ENCODE assay signal across 20 mouse cellular contexts in the genomic region with DNA sequence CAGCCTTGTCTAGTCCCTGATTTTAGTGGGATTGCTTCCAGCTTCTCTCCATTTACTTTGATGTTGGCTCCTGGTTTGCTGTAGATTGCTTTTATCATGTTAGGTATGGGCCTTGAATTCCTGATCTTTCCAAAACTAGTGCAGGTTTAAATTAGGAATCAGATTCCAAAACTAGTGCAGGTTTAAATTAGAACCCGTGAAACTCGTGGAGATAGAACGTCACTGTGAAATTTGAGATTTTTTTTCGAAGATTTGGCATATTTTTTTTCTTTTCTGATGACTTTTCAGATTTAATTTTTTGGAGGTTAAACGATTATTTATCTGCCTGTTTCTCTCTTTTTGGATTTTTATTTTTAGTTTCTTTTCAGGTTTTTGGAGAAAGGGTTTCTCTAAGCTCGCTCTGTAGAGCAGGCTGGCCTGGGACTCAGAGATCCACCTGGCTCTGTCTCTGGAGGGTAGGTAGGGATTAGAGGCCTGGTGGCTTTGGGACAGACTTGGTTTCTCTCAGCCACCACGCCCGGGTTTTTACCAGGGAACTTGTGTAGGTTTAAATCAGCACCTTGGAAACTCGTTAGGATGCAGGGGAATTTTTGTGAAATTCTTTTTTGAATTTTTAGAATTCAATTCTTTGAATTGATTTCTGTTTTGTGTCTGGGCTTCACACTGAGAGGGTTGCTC. TPM values are rescaled to one million over a fixed set of nuclear protein-coding genes. Genes with fewer than 3 reads are reported as not detected.
DNase-seq lines count a peak whose midpoint lies in the region; TF ChIP-seq lines count a peak whose summit lies in the region.
"Not testable (repeated sequence)": the region's sequence is repeated elsewhere in the genome, so short reads cannot be mapped to it uniquely, and the experiment has no call there.
"Had no signal": no experiment of that assay in that cellular context is flagged by ENCODE, and none has a peak within 500 bp of the region (broad histone marks: within the 10 kb centered on the region; RNA-seq: fewer than 3 reads in every experiment).

No protein-coding gene starts in this region.

- not testable (repeated sequence) for TF ChIP-seq CTCF in kidney, adult 2 months (conservative IDR thresholded peaks at IDR 0.05; ENCODE audit: insufficient read depth, insufficient read length, low read depth, low read length); lung, adult 2 months (IDR thresholded peaks at IDR 0.05; ENCODE audit: insufficient read depth, low read length); thymus, adult 2 months (IDR thresholded peaks at IDR 0.05; ENCODE audit: borderline replicate concordance, control insufficient read depth, extremely low read depth, insufficient read depth, low read length, poor library complexity)

- not testable (repeated sequence) for H3K4me3 ChIP-seq in kidney, adult 2 months (ENCODE audit: insufficient read depth, low read depth, low read length); lung, adult 2 months (replicated peaks; ENCODE audit: extremely low read depth, low read depth, low read length); thymus, adult 2 months (ENCODE audit: control insufficient read depth, insufficient read depth, low read length)

- not testable (repeated sequence) for TF ChIP-seq POLR2A in kidney, adult 2 months (IDR thresholded peaks at IDR 0.05; ENCODE audit: low read depth, low read length); lung, adult 2 months (IDR thresholded peaks at IDR 0.05; ENCODE audit: borderline replicate concordance, extremely low read depth, low read depth, low read length); thymus, adult 2 months (IDR thresholded peaks at IDR 0.05; ENCODE audit: control insufficient read depth, extremely low read depth, insufficient read depth, low read length, poor library complexity)

- 80% methylated on average over 9 of the region's 9 CpGs for WGBS in kidney, adult 2 months
- 64% methylated on average over 3 of the region's 9 CpGs for whole genome bisulfite sequencing in lung, adult 2 months
- 89% methylated on average over 9 of the region's 9 CpGs for WGBS in thymus, adult 2 months

- not testable (repeated sequence) for H3K27me3 ChIP-seq in kidney, adult 2 months (replicated peaks; ENCODE audit: control insufficient read depth, insufficient read depth, low read length); thymus, adult 2 months (ENCODE audit: control insufficient read depth, insufficient read depth, low read length)

- DNase-seq in 416B (ENCODE audit: low read depth) (peak; percentile 21), R1 (ENCODE audit: low read depth, low spot score) (peak; percentile 89)
- peak; percentile 27 to 29 for DNase-seq in cerebellum, adult 18-20 months
- peak; percentile 2 to 15 for DNase-seq in gastrocnemius, adult 8-10 months (ENCODE audit: low spot score in 2 of 2)
- DNase-seq in kidney, adult 2 months, result peak; percentile 18
- DNase-seq in lung, adult 2 months, result peak; percentile 22
- peak; percentile 22 to 29 for DNase-seq in right cerebral cortex, postnatal 10 days (ENCODE audit: low spot score in 2 of 2)
- DNase-seq in thymus, adult 2 months, result peak; percentile 44

- H3K36me3 ChIP-seq in kidney, adult 2 months (ENCODE audit: control insufficient read depth, insufficient read depth, low read length); thymus, adult 2 months (ENCODE audit: control insufficient read depth, insufficient read depth, low read length): not testable (repeated sequence)

- not testable (repeated sequence) for H3K4me1 ChIP-seq in kidney, adult 2 months (ENCODE audit: control insufficient read depth, insufficient read depth, low read length); lung, adult 2 months (ENCODE audit: control insufficient read depth, insufficient read depth, low read length); thymus, adult 2 months (replicated peaks; ENCODE audit: control insufficient read depth, insufficient read depth, low read length)

- H3K27ac ChIP-seq in kidney, adult 2 months (ENCODE audit: insufficient read depth, low read depth, low read length); thymus, adult 2 months (ENCODE audit: control insufficient read depth, insufficient read depth, low read length): not testable (repeated sequence)

RNA-seq across cellular contexts. Expression of gene Gm21860, which starts 20.8 kb away (rescaled TPM):
- not detected for total RNA-seq in gastrocnemius, adult 8-10 months (2022)
- not detected in 2 replicates for polyA plus RNA-seq in kidney, adult 2 months (2012; rRNA removed)
- not detected in 2 replicates for polyA plus RNA-seq in lung, adult 2 months (2012; rRNA removed)
- not detected in 2 replicates for polyA plus RNA-seq in thymus, adult 2 months (2012; rRNA removed)
- total RNA-seq: gastrocnemius, adult 18-20 months; heart, postnatal 10 days; left cerebral cortex, adult 18-20 months; monocyte, adult 5-6 weeks had no signal
- polyA plus RNA-seq: embryonic facial prominence, embryonic 10.5 days; erythroblast, embryonic 14.5 days; forebrain, embryonic 15.5 days; hindbrain, embryonic 14.5 days; large intestine, adult 2 months; limb, embryonic 13.5 days; liver, embryonic 15.5 days; neural tube, embryonic 14.5 days had no signal

RNA-seq across cellular contexts. Expression of gene Gm47283, which starts 50.7 kb away (rescaled TPM):
- not detected for total RNA-seq in gastrocnemius, adult 8-10 months (2022)
- polyA plus RNA-seq in kidney, adult 2 months (2012; rRNA removed), result not detected in 2 replicates
- not detected in 2 replicates for polyA plus RNA-seq in lung, adult 2 months (2012; rRNA removed)
- polyA plus RNA-seq in thymus, adult 2 months (2012; rRNA removed), result not detected in 2 replicates
- total RNA-seq: gastrocnemius, adult 18-20 months; heart, postnatal 10 days; left cerebral cortex, adult 18-20 months; monocyte, adult 5-6 weeks had no signal
- polyA plus RNA-seq: embryonic facial prominence, embryonic 10.5 days; erythroblast, embryonic 14.5 days; forebrain, embryonic 15.5 days; hindbrain, embryonic 14.5 days; large intestine, adult 2 months; limb, embryonic 13.5 days; liver, embryonic 15.5 days; neural tube, embryonic 14.5 days had no signal

Comparison
In these comparisons a context has a peak if more than half of its experiments do, and no peak if none do; other contexts are left out.
1. DNase-seq: peak in every context shown above with its lines; median percentile 89 in R1; 44 in thymus, adult 2 months; 28 in cerebellum, adult 18-20 months; 26 in right cerebral cortex, postnatal 10 days; 22 in lung, adult 2 months; 21 in 416B; 18 in kidney, adult 2 months; 8 in gastrocnemius, adult 8-10 months.